Mouse (Mus musculus): Measurements from ENCODE around the gene Sfxn5. TPM values are rescaled to one million over a fixed set of nuclear protein-coding genes. Genes with fewer than 3 reads are reported as not detected.

Gene Sfxn5
- polyA plus RNA-seq, 1 experiment, result 27.9 TPM

DNA sequence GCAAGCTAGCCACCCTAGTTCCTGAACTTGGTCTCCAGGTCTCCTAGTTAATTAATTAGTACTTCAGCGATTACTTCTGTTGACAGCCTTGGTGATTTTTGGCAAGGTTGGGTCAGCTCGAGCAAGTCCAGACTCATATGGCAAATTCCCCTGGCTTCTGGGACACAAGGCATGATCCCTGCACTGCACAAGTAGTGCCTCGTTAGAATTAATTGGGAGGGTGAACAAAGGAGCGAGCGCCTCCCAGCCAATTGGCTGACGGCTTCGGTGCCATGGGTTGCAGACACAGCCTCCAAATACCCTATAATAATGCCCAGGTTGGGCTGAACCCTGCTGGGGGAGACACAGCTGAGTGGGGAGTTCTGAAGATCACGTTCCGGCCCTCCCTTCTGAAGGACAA, 106.7 kb downstream of the Sfxn5 start:
- Histone ChIP-seq H3K27ac (ENCODE audit: control insufficient read depth, insufficient read depth, low read depth, low read length, poor library complexity) (no peak overlapping the region), H3K4me1 (ENCODE audit: control insufficient read depth, insufficient read depth, low read length) (no peaks in the 10 kb centered on the region), H3K4me3 (replicated peaks; ENCODE audit: control insufficient read depth, low read depth, low read length) (no peak overlapping the region)
- no peak for TF ChIP-seq POLR2A (IDR thresholded peaks at IDR 0.05; ENCODE audit: borderline replicate concordance, control insufficient read depth, low read depth, low read length)
- no peak for TF ChIP-seq CTCF (IDR thresholded peaks at IDR 0.05; ENCODE audit: control insufficient read depth, insufficient read depth, low read length)
- 85% methylated on average over 9 of the region's 9 CpGs for WGBS

DNA sequence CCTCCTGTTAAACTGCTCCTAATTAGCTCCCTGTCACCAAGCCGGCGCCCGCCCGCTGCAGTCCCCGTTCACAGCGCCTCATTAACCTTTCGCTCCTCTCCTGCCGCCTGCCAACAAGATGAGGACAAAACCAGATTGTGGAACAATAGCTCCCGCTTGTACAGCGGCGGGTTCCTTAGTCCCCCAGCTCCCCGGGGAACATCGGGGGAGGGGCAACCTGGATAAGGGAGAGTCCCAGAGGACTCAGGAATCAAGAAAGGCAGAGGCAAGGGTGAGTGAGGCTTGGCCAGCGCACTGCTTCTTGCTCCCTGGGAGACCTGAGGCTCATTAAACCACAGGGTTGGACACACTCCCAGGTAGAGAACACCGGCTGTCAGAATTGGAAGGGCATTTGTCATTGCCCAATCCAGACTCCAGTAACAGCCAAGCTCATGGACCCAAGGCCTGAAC, 108.8 kb downstream of the Sfxn5 start:
- no peaks in the 10 kb centered on the region for H3K4me1 ChIP-seq (ENCODE audit: control insufficient read depth, insufficient read depth, low read length)
- H3K27ac ChIP-seq (ENCODE audit: control insufficient read depth, insufficient read depth, low read depth, low read length, poor library complexity), result no peak overlapping the region
- WGBS, result 83% methylated on average over 15 of the region's 15 CpGs
- H3K4me3 ChIP-seq (replicated peaks; ENCODE audit: control insufficient read depth, low read depth, low read length), result no peak overlapping the region
- TF ChIP-seq POLR2A (IDR thresholded peaks at IDR 0.05; ENCODE audit: borderline replicate concordance, control insufficient read depth, low read depth, low read length) (no peak), CTCF (IDR thresholded peaks at IDR 0.05; ENCODE audit: control insufficient read depth, insufficient read depth, low read length) (no peak)

DNA sequence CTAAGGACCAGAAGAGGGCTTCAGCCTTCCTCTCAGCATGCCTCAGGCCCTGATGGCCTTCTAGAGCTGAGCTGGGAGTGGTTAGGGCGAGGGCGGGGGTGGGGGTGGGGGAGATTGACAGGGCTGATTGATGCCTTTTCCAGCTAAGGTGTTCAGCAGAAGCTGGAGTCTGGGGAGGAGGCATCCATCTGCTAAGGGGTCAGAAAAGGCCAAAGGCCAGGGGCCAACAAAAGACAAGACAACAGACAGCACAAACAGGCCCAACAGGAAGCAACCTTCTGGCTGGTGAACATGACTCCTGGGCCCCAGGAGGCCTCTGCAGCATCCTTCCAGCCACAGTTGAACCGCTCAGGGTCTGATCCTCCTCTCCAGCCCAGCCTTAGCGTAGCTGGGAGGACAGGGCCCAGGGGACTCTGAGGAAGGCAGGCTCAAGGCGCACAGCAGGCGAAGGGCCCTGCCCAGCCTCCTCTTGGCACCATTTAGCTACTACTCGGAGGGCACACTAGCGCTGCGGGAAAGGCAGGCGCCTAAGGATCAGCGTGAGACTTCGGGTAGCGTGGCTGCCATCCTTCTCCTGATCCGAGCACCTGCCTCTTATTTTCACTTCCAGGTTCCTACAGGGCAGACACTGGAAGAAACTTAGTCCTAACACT, 109.6 kb downstream of the Sfxn5 start:
- H3K27ac ChIP-seq (ENCODE audit: control insufficient read depth, insufficient read depth, low read depth, low read length, poor library complexity), result no peak overlapping the region
- TF ChIP-seq POLR2A (IDR thresholded peaks at IDR 0.05; ENCODE audit: borderline replicate concordance, control insufficient read depth, low read depth, low read length) (no peak), CTCF (IDR thresholded peaks at IDR 0.05; ENCODE audit: control insufficient read depth, insufficient read depth, low read length) (no peak)
- no peaks in the 10 kb centered on the region for H3K4me1 ChIP-seq (ENCODE audit: control insufficient read depth, insufficient read depth, low read length)
- no peak overlapping the region for H3K4me3 ChIP-seq (replicated peaks; ENCODE audit: control insufficient read depth, low read depth, low read length)
- WGBS, result 87% methylated on average over 14 of the region's 14 CpGs

DNA sequence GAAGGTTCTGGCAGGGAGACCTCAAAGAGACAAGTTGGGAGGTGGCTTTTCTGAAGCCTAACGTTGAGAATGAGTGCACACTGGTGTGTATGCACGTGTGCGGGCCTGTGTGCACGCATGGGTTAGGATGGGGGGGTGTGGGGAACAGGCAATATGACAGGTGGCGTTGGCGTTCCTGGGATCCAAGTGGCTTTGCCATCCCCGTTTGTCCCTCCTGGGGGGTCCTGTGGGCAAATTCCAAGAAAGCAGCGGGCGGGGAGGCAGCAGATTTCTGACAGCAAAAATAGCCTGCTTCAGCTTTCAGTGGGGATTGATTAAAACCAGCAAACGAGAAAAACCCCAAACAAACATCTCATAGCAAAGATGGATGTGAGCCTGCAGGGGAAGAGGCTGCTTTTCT, 110.7 kb downstream of the Sfxn5 start:
- H3K27ac ChIP-seq (ENCODE audit: control insufficient read depth, insufficient read depth, low read depth, low read length, poor library complexity), result no peak overlapping the region
- TF ChIP-seq CTCF (IDR thresholded peaks at IDR 0.05; ENCODE audit: control insufficient read depth, insufficient read depth, low read length), result no peak
- no peak for TF ChIP-seq POLR2A (IDR thresholded peaks at IDR 0.05; ENCODE audit: borderline replicate concordance, control insufficient read depth, low read depth, low read length)
- no peaks in the 10 kb centered on the region for H3K4me1 ChIP-seq (ENCODE audit: control insufficient read depth, insufficient read depth, low read length)
- H3K4me3 ChIP-seq (replicated peaks; ENCODE audit: control insufficient read depth, low read depth, low read length), result no peak overlapping the region
- WGBS, result 78% methylated on average over 10 of the region's 10 CpGs

DNA sequence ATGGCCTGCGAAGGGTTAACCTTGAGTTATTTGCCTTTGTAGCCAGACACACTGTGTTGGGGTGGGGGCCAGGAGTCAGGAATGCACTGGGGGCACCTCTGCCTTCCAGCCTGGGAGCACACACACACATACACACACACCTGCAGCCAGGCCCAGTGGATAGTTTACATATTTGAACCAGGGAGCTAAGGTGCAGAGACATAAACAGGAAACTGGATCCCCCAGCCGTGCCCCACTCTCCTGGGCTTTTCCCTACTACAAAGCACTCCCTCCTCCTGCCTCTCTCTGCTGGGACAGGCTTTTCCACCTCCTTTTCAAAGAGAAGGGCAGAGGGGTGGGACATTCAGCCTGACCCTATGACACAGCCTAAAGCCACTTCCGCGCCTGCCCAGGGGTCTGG, 112.3 kb downstream of the Sfxn5 start:
- Histone ChIP-seq H3K4me1 (ENCODE audit: control insufficient read depth, insufficient read depth, low read length) (no peaks in the 10 kb centered on the region), H3K27ac (ENCODE audit: control insufficient read depth, insufficient read depth, low read depth, low read length, poor library complexity) (no peak overlapping the region), H3K4me3 (replicated peaks; ENCODE audit: control insufficient read depth, low read depth, low read length) (no peak overlapping the region)
- 78% methylated on average over 4 of the region's 4 CpGs for WGBS
- no peak for TF ChIP-seq POLR2A (IDR thresholded peaks at IDR 0.05; ENCODE audit: borderline replicate concordance, control insufficient read depth, low read depth, low read length)
- no peak for TF ChIP-seq CTCF (IDR thresholded peaks at IDR 0.05; ENCODE audit: control insufficient read depth, insufficient read depth, low read length)

DNA sequence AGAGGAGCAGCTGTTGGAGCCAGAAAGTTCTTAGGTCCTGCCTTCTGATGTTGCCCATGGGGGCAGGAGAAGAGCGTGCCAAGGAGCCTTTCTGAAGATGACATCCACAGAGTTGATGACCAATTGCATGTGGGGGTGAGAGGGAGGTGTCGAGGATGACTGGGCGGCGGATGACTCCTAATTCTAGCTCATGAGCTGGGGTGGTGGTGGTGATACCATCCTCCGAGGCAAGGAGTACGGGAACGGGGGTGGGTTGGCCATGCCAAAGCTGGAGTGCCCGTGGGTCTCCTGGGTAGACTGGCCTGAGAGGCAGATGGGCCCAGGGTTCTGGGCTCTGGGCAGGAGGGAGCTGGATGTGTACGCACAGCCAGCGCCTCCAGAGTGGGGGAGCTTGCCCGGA, 113.5 kb downstream of the Sfxn5 start:
- H3K27ac ChIP-seq (ENCODE audit: control insufficient read depth, insufficient read depth, low read depth, low read length, poor library complexity), result no peak overlapping the region
- no peaks in the 10 kb centered on the region for H3K4me1 ChIP-seq (ENCODE audit: control insufficient read depth, insufficient read depth, low read length)
- H3K4me3 ChIP-seq (replicated peaks; ENCODE audit: control insufficient read depth, low read depth, low read length), result no peak overlapping the region
- 90% methylated on average over 11 of the region's 11 CpGs for WGBS
- TF ChIP-seq CTCF (IDR thresholded peaks at IDR 0.05; ENCODE audit: control insufficient read depth, insufficient read depth, low read length), result no peak
- TF ChIP-seq POLR2A (IDR thresholded peaks at IDR 0.05; ENCODE audit: borderline replicate concordance, control insufficient read depth, low read depth, low read length), result no peak

DNA sequence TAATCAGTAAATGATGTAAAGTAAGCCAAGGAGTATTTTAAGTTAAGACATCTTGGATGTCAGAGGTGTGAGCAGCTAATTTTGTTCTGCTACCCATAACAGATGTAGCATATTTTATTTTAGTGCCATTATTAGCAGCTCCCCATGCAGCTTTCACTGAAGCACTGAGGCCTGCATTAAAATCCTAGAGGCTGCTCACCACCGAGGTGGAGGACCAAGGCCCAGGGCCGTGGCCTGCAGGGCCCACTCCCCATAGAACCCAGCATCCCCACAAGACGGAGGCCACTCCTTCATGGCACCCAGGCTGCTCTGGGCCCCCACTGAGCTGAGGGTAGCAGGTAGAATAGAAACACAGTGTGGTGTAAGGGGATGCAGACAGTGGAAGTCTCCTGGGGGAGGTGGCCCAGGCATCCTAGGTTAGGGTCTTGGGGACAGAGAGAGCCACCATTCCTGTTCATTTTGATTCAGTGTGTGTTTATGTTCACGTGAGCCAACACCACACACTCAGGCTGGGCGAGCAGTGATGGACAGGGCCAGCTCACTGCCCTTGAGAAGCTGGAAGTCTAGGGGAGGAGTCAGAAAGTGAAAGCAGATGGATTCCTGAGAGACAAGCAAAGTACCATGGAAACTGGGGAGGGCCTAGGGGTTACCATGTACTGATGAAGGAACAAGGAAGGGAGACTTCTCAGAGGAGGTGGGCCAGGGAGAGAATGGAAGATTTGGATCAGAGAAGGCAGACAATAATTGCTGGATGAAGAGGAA, 114.4 kb downstream of the Sfxn5 start:
- WGBS, result 72% methylated on average over 5 of the region's 5 CpGs
- TF ChIP-seq CTCF (IDR thresholded peaks at IDR 0.05; ENCODE audit: control insufficient read depth, insufficient read depth, low read length), result no peak
- TF ChIP-seq POLR2A (IDR thresholded peaks at IDR 0.05; ENCODE audit: borderline replicate concordance, control insufficient read depth, low read depth, low read length), result no peak
- H3K27ac ChIP-seq (ENCODE audit: control insufficient read depth, insufficient read depth, low read depth, low read length, poor library complexity), result no peak overlapping the region
- H3K4me1 ChIP-seq (ENCODE audit: control insufficient read depth, insufficient read depth, low read length), result no peaks in the 10 kb centered on the region
- H3K4me3 ChIP-seq (replicated peaks; ENCODE audit: control insufficient read depth, low read depth, low read length), result no peak overlapping the region

DNA sequence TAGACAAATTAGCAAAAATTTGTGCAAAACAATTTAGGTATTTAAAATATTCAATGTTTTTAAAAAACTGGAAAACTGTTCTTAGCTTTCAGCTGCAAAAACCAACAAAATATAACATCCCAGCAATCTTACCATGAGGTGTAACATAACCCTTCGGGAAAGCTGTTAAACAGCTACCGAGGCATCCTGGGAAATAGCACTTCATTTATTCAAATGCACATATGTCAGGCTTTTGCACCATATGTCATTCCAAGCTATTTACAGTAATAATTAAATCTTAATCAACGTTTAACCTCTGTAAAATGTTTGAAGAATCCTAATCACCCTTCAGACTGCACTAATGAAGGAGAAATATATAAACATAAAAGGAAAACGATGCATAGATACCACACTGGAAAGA, 115.0 kb downstream of the Sfxn5 start:
- no peak overlapping the region for H3K27ac ChIP-seq (ENCODE audit: control insufficient read depth, insufficient read depth, low read depth, low read length, poor library complexity)
- no peak for TF ChIP-seq POLR2A (IDR thresholded peaks at IDR 0.05; ENCODE audit: borderline replicate concordance, control insufficient read depth, low read depth, low read length)
- TF ChIP-seq CTCF (IDR thresholded peaks at IDR 0.05; ENCODE audit: control insufficient read depth, insufficient read depth, low read length), result no peak
- WGBS, result 76% methylated on average over 4 of the region's 4 CpGs
- H3K4me3 ChIP-seq (replicated peaks; ENCODE audit: control insufficient read depth, low read depth, low read length), result no peak overlapping the region
- H3K4me1 ChIP-seq (ENCODE audit: control insufficient read depth, insufficient read depth, low read length), result no peaks in the 10 kb centered on the region

Measured in bone marrow, adult 2 months (tissue).